Mouse (Mus musculus) CH12.LX (cell line): Measurements from ENCODE around the gene Olfr279. TPM values are rescaled to one million over a fixed set of nuclear protein-coding genes. Genes with fewer than 3 reads are reported as not detected.

Source experiments
- DNase-seq: peaks from one replicate; pipeline ENCODE4 v3.0.0-alpha.2; 2013; ENCODE audit errors: extremely low read depth
- H3K27ac ChIP-seq: 2 replicates; pipeline ENCODE4 v1.5.1; 2012; ENCODE audit warnings: low read depth, mild to moderate bottlenecking, control low read depth, moderate library complexity; ENCODE audit not compliant: insufficient read depth
- H3K27me3 ChIP-seq: replicated peaks from 2 replicates; pipeline ENCODE3; 2012; ENCODE audit warnings: inconsistent platforms
- H3K36me3 ChIP-seq, 2 experiments: replicated peaks in 1 of 2; 2 replicates each; pipeline versions ENCODE3 to v1.6.1; 2012; ENCODE audit warnings: inconsistent platforms in 1 of 2, low read length in 1 of 2, mild to moderate bottlenecking in 1 of 2, mixed read lengths in 1 of 2, moderate library complexity in 1 of 2; ENCODE audit not compliant: control insufficient read depth in 1 of 2, insufficient read depth in 1 of 2
- H3K4me1 ChIP-seq, 2 experiments: 2 replicates each; pipeline ENCODE4 v1.6.1; 2012; ENCODE audit warnings: inconsistent platforms in 1 of 2, moderate library complexity in 1 of 2; ENCODE audit not compliant: insufficient read depth in 2 of 2, control insufficient read depth in 1 of 2
- H3K4me2 ChIP-seq: 2 replicates; pipeline ENCODE4 v1.6.1; 2012; ENCODE audit warnings: low read depth, mild to moderate bottlenecking, control low read depth; ENCODE audit not compliant: poor library complexity, insufficient read depth, severe bottlenecking
- H3K4me3 ChIP-seq, 3 experiments: fragments of 150-350 bp in 1 of 3; sonication (generic) in 1 of 3; replicated peaks in 1 of 3; 2 replicates each; pipeline versions ENCODE3 to v1.5.1; 2011 to 2012; ENCODE audit warnings: low read depth in 2 of 3, low read length in 2 of 3, mild to moderate bottlenecking in 2 of 3, moderate library complexity in 2 of 3, control low read depth in 1 of 3, improper control_type of control experiment in 1 of 3, inconsistent platforms in 1 of 3, mixed read lengths in 1 of 3; ENCODE audit not compliant: poor library complexity in 1 of 3
- H3K79me2 ChIP-seq: replicated peaks from 2 replicates; pipeline ENCODE4 v1.6.1; 2012; ENCODE audit warnings: mild to moderate bottlenecking, moderate library complexity; ENCODE audit not compliant: control insufficient read depth, poor library complexity, insufficient read depth, severe bottlenecking; ENCODE audit errors: extremely low read depth
- H3K9ac ChIP-seq: 2 replicates; pipeline ENCODE4 v1.6.1; 2012; ENCODE audit warnings: low read depth, mild to moderate bottlenecking, control low read depth, moderate library complexity; ENCODE audit not compliant: insufficient read depth
- H3K9me3 ChIP-seq: replicated peaks from 2 replicates; pipeline ENCODE3; 2012; ENCODE audit warnings: low read length, inconsistent platforms, mixed read lengths
- BHLHE40 ChIP-seq: IDR thresholded peaks from 2 replicates; pipeline ENCODE4 v1.6.1; 2011; ENCODE audit warnings: mild to moderate bottlenecking, low read depth, low read length, improper control_type of control experiment
- CHD1 ChIP-seq: IDR thresholded peaks from 2 replicates; pipeline ENCODE4 v1.6.1; 2012; ENCODE audit warnings: low read depth, low read length, improper control_type of control experiment, inconsistent platforms
- CTCF ChIP-seq, 2 experiments: IDR thresholded peaks in 1 of 2; conservative IDR thresholded peaks in 1 of 2; 2 replicates each; pipeline ENCODE4 v1.5.1; 2011 to 2012; ENCODE audit warnings: low read depth in 2 of 2, low read length in 2 of 2, improper control_type of control experiment in 1 of 2, inconsistent platforms in 1 of 2, mild to moderate bottlenecking in 1 of 2, moderate library complexity in 1 of 2
- ELF1 ChIP-seq: IDR thresholded peaks from 2 replicates; pipeline ENCODE4 v1.6.1; 2014; ENCODE audit warnings: low read depth, mild to moderate bottlenecking, inconsistent platforms, low read length, improper control_type of control experiment
- IRF4 ChIP-seq: IDR thresholded peaks from 2 replicates; pipeline ENCODE4 v1.6.1; 2014; ENCODE audit warnings: low read depth, mild to moderate bottlenecking, inconsistent platforms, low read length, improper control_type of control experiment
- JUND ChIP-seq: conservative IDR thresholded peaks from 2 replicates; pipeline ENCODE4 v1.6.1; 2011; ENCODE audit warnings: low read depth, low read length, improper control_type of control experiment
- KAT2A ChIP-seq: IDR thresholded peaks from 2 replicates; pipeline ENCODE4 v1.6.1; 2012; ENCODE audit warnings: low read length, improper control_type of control experiment, inconsistent platforms; ENCODE audit not compliant: insufficient replicate concordance
- MAFK ChIP-seq: IDR thresholded peaks from 2 replicates; pipeline ENCODE4 v1.6.1; 2011; ENCODE audit warnings: low read length, improper control_type of control experiment; ENCODE audit not compliant: insufficient replicate concordance
- MAX ChIP-seq: IDR thresholded peaks from 2 replicates; pipeline ENCODE4 v1.6.1; 2011; ENCODE audit warnings: low read length, improper control_type of control experiment
- MAZ ChIP-seq: IDR thresholded peaks from 2 replicates; pipeline ENCODE4 v1.6.1; 2012; ENCODE audit warnings: low read depth, mild to moderate bottlenecking, inconsistent platforms, low read length, improper control_type of control experiment, moderate library complexity
- MEF2A ChIP-seq: IDR thresholded peaks from 2 replicates; pipeline ENCODE4 v1.6.1; 2014; ENCODE audit warnings: low read depth, mild to moderate bottlenecking, inconsistent platforms, low read length, improper control_type of control experiment, borderline replicate concordance
- MXI1 ChIP-seq: IDR thresholded peaks from 2 replicates; pipeline ENCODE4 v1.6.1; 2011; ENCODE audit warnings: mild to moderate bottlenecking, low read depth, low read length, improper control_type of control experiment
- MYC ChIP-seq: IDR thresholded peaks from 2 replicates; pipeline ENCODE4 v1.6.1; 2011; ENCODE audit warnings: low read depth, mild to moderate bottlenecking, improper control_type of control experiment, low read length
- NELFE ChIP-seq: IDR thresholded peaks from 2 replicates; pipeline ENCODE4 v1.6.1; 2011; ENCODE audit warnings: low read depth, low read length, improper control_type of control experiment
- NRF1 ChIP-seq: IDR thresholded peaks from 2 replicates; pipeline ENCODE4 v1.6.1; 2014; ENCODE audit warnings: low read depth, mild to moderate bottlenecking, inconsistent platforms, low read length, improper control_type of control experiment, moderate library complexity
- POLR2A ChIP-seq: IDR thresholded peaks from 2 replicates; pipeline ENCODE4 v1.6.1; 2011; ENCODE audit warnings: low read depth, mild to moderate bottlenecking, improper control_type of control experiment, low read length
- POLR2AphosphoS2 ChIP-seq: IDR thresholded peaks from 2 replicates; pipeline ENCODE4 v1.6.1; 2011; ENCODE audit warnings: low read depth, low read length, improper control_type of control experiment
- RAD21 ChIP-seq: IDR thresholded peaks from 2 replicates; pipeline ENCODE4 v1.6.1; 2011; ENCODE audit warnings: low read depth, mild to moderate bottlenecking, low read length, improper control_type of control experiment, moderate library complexity
- RCOR1 ChIP-seq: conservative IDR thresholded peaks from 2 replicates; pipeline ENCODE4 v1.6.1; 2012; ENCODE audit warnings: low read depth, mild to moderate bottlenecking, inconsistent platforms, low read length, improper control_type of control experiment
- SIN3A ChIP-seq: IDR thresholded peaks from 2 replicates; pipeline ENCODE4 v1.6.1; 2012; ENCODE audit warnings: low read length, improper control_type of control experiment, inconsistent platforms
- SMC3 ChIP-seq: IDR thresholded peaks from 2 replicates; pipeline ENCODE4 v1.6.1; 2011; ENCODE audit warnings: low read depth, low read length, improper control_type of control experiment
- UBTF ChIP-seq: IDR thresholded peaks from 2 replicates; pipeline ENCODE4 v1.6.1; 2012; ENCODE audit warnings: low read depth, mild to moderate bottlenecking, inconsistent platforms, low read length, improper control_type of control experiment, moderate library complexity
- ZC3H11A ChIP-seq: IDR thresholded peaks from 2 replicates; pipeline ENCODE4 v1.6.1; 2012; ENCODE audit warnings: low read depth, mild to moderate bottlenecking, inconsistent platforms, low read length, improper control_type of control experiment
- ZNF384 ChIP-seq: IDR thresholded peaks from 2 replicates; pipeline ENCODE4 v1.6.1; 2012; ENCODE audit warnings: low read depth, low read length, improper control_type of control experiment, inconsistent platforms
- dilution Hi-C: fragments of 300-500 bp; cut with MboI; formaldehyde crosslinking; loops from 2 replicates; pipeline ENCODE4 v1.14.3; 2020; ENCODE audit warnings: low sequenced_read_pairs; ENCODE audit not compliant: extremely low pct_unique_long_range_greater_than_20kb, extremely low pct_ligation_motif_present
- in situ Hi-C: fragments of 300-500 bp; cut with MboI; formaldehyde crosslinking; loops from 3 replicates; pipeline ENCODE4 v1.14.3; 2019; ENCODE audit warnings: low sequenced_read_pairs, low pct_ligation_motif_present, low pct_unique_long_range_greater_than_20kb, mixed read lengths
- polyA plus RNA-seq: library from polyadenylated mRNA; unstranded; fragments of >175 nt; gene quantifications from 2 replicates; pipeline ENCODE4 v1.2.1, GENCODE M21; 2012; ENCODE audit warnings: low read depth; ENCODE audit not compliant: insufficient read length
- total RNA-seq, 2 experiments: library from RNA; depleted of rRNA; stranded (reverse); fragments of 300-350 nt in 1 of 2; fragments of >200 nt in 1 of 2; gene quantifications; 2 replicates each; pipeline ENCODE4 v1.2.3; 2012 to 2014

Olfr279 gene
- total and polyA plus RNA-seq, 3 experiments = not detected

DNA sequence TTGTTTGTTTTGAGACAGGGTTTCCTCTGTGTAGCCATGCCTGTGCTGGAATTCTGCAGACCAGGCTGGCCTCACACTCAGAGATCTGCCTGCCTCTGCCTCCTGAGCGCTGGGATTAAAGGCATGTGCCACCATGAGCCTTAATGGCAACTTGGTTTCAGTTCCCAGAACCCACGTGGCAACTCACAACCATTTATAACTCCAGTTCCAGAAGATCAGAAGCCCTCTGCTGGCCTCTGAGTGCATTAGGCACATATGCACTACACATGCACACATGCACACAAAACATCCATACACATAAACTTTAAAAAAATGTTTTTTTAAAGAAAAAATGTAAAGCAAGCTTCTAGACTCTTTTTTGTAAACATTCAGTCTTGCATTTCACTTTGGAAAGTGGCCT lies 17.2 kb downstream of the Olfr279 start:
- no peak overlapping the region for H3K4me2 ChIP-seq
- H3K4me1 ChIP-seq = peaks cover 8 to 43% of the 10 kb centered on the region in 2 experiments; a peak in 3 of 4 replicates
- H3K9ac ChIP-seq = no peak overlapping the region
- no peak overlapping the region for H3K4me3 ChIP-seq
- peaks cover 2% of the 10 kb centered on the region for H3K9me3 ChIP-seq
- TF ChIP-seq UBTF = no peak
- peak; percentile 79 for TF ChIP-seq MYC
- no peak for TF ChIP-seq NRF1
- no peak for TF ChIP-seq CHD1
- TF ChIP-seq IRF4 = no peak
- no peak for TF ChIP-seq ZNF384
- no peak for TF ChIP-seq POLR2A
- no peak for TF ChIP-seq JUND
- 0 out of 2 replicates have a peak, but pooled peaks have one; percentile 22 for TF ChIP-seq BHLHE40
- TF ChIP-seq CTCF (conservative IDR thresholded peaks at IDR 0.05 in 1 of 2, IDR thresholded peaks at IDR 0.05 in 1 of 2; ENCODE audit: low read depth in 2 of 2, low read length in 2 of 2) = peak in 1 of 2 experiments; percentile 34; a peak in 1 of 4 replicates
- peak; percentile 46; the same call in 1 of the 2 replicates for TF ChIP-seq MAX
- no peaks in the 10 kb centered on the region for H3K79me2 ChIP-seq
- in situ Hi-C loops (loop anchor here (10.0 kb wide), 1 partner anchor 325 kb away; no protein-coding TSS in a partner anchor), dilution Hi-C loops (no loop called here)
- no peak overlapping the region for H3K27ac ChIP-seq
- no peaks in the 10 kb centered on the region for H3K27me3 ChIP-seq
- DNase-seq = no peak
- no peaks in the 10 kb centered on the region for H3K36me3 ChIP-seq

DNA sequence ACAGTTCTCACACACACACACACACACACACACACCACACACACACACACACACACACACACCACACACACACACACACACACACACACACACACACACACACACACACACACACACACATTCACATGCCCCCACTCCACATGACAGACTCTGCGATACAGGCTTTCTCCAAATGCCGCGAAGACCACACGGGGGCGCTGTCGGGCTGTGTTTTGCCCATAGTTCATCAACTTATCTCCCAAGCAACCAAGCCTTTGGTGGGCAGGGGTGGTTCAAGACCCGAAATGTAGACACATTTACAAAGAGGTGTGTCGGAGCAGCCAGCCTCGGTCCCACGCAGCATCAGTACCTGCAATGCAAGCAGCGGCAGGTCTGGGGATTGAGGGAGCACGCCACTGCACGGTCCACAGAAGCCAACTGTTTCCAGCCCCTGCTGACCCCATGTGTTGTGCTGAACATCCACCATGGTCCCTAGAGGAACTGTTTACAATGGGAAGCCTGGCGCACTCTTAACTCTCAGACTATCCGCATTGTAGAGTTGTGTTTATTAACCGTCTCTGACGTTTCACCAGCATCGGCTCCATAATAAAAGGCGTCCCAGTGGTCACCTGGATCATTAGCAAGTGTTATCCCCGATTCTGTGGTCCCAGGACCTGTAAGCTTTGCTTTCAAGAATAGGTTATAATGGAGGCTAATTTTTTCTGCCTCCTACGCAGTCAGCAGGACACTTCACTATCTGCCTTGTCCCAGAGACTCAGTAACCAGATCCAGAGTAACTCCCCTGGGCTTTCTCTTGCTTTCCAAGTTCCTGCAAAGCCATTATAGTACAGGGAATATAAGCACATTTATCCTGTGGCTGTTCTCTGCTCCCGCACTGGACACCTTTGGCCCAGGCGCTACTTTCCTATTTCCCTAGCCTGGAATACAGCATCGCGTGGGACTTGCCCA lies 18.5 kb downstream of the Olfr279 start:
- DNase-seq = peak; percentile 95
- peak; percentile 82; the same call in 1 of the 2 replicates for TF ChIP-seq SIN3A
- TF ChIP-seq RCOR1 = no peak
- peak; percentile 76 for TF ChIP-seq SMC3
- TF ChIP-seq ZC3H11A = no peak
- peak; percentile 77 for TF ChIP-seq MAZ
- 0 out of 2 replicates have a peak, but pooled peaks have one; percentile 33 for TF ChIP-seq MEF2A
- TF ChIP-seq MAX = 0 out of 2 replicates have a peak, but pooled peaks have one; percentile 43
- TF ChIP-seq ELF1 = 0 out of 2 replicates have a peak, but pooled peaks have one; percentile 12
- no peak for TF ChIP-seq KAT2A
- TF ChIP-seq NELFE = peak; percentile 47; the same call in 1 of the 2 replicates
- TF ChIP-seq CHD1 = no peak
- TF ChIP-seq RAD21 = peak; percentile 89
- peak; percentile 58 to 89 for TF ChIP-seq CTCF (conservative IDR thresholded peaks at IDR 0.05 in 1 of 2, IDR thresholded peaks at IDR 0.05 in 1 of 2; ENCODE audit: low read depth in 2 of 2, low read length in 2 of 2)
- peak; percentile 47; the same call in 1 of the 2 replicates for TF ChIP-seq MXI1
- TF ChIP-seq MAFK = no peak
- TF ChIP-seq POLR2AphosphoS2 = no peak
- peak; percentile 42; the same call in 1 of the 2 replicates for TF ChIP-seq MYC
- TF ChIP-seq BHLHE40 = peak; percentile 54
- peaks cover 7% of the 10 kb centered on the region for H3K9me3 ChIP-seq
- H3K36me3 ChIP-seq = no peaks in the 10 kb centered on the region
- dilution Hi-C loops = no loop called here
- peak overlapping the region; percentile 68 for H3K27ac ChIP-seq
- no peaks in the 10 kb centered on the region for H3K27me3 ChIP-seq
- H3K4me3 ChIP-seq = peak overlapping the region; percentile 46 to 73 (median 54)
- no peaks in the 10 kb centered on the region for H3K79me2 ChIP-seq
- H3K4me2 ChIP-seq = peak overlapping the region; percentile 94
- H3K9ac ChIP-seq = peak overlapping the region; percentile 53
- H3K4me1 ChIP-seq = peaks cover 6 to 42% of the 10 kb centered on the region in 2 experiments; a peak in 2 of 4 replicates
- in situ Hi-C loops = loop anchor here (5.0 kb wide), 1 partner anchor 107 kb away; no protein-coding TSS in a partner anchor
